Mouse (Mus musculus) adrenal gland, postnatal 14 days (tissue): ENCODE results near the gene Nrarp. TPM values are rescaled to one million over a fixed set of nuclear protein-coding genes. Genes with fewer than 3 reads are reported as not detected.

Source experiments
- DNase-seq: peaks from one replicate; pipeline ENCODE4 v3.0.0; 2021; ENCODE audit warnings: mixed read lengths
- total RNA-seq: library from RNA; stranded (reverse); gene quantifications from 2 replicates; pipeline ENCODE4 v1.2.3, GENCODE M21; 2021

Gene Nrarp
- total RNA-seq, 1 experiment from 2014 or later, result 8.7 TPM

- DNase-seq, result peak; percentile 92
Observed at GRCm38 (mm10) chr2:25196172-25196954, 15.8 kb downstream of the Nrarp start, which contains the start of gene Tor4a. Gene Tor4a, minus strand, starts transcription at chr2:25196886.

GRCm38 (mm10) chr2:25197191-25197590 lies 16.6 kb downstream of the Nrarp start:
- DNase-seq, result peak; percentile 44

- no peak for DNase-seq
Observed at GRCm38 (mm10) chr2:25197946-25198345, 17.4 kb downstream of the Nrarp start.

- no peak for DNase-seq
Observed at GRCm38 (mm10) chr2:25200631-25201030, 20.1 kb downstream of the Nrarp start.

- peak; percentile 39 for DNase-seq
Observed at GRCm38 (mm10) chr2:25203631-25204214, 23.2 kb downstream of the Nrarp start.

- no peak for DNase-seq
Observed at GRCm38 (mm10) chr2:25207593-25207992, 27.0 kb downstream of the Nrarp start.

GRCm38 (mm10) chr2:25210686-25211085 lies 30.1 kb downstream of the Nrarp start:
- no peak for DNase-seq

GRCm38 (mm10) chr2:25211121-25211670 lies 30.6 kb downstream of the Nrarp start, which contains the start of gene Nelfb:
Gene Nelfb, minus strand, starts transcription at chr2:25211489.
- DNase-seq, result peak; percentile 96

- DNase-seq, result no peak
Observed at GRCm38 (mm10) chr2:25213266-25213865, 32.8 kb downstream of the Nrarp start.

- no peak for DNase-seq
Observed at GRCm38 (mm10) chr2:25214444-25214843, 33.9 kb downstream of the Nrarp start, which contains the start of gene Stpg3. Gene Stpg3, minus strand, starts transcription at chr2:25214637.

- no peak for DNase-seq
Observed at GRCm38 (mm10) chr2:25217666-25218065, 37.1 kb downstream of the Nrarp start.

GRCm38 (mm10) chr2:25218445-25218844 lies 37.9 kb downstream of the Nrarp start, which contains the start of gene Fam166a:
Gene Fam166a, plus strand, starts transcription at chr2:25218745.
- no peak for DNase-seq

- DNase-seq, result no peak
Observed at GRCm38 (mm10) chr2:25221331-25221772, 40.8 kb downstream of the Nrarp start.

- DNase-seq, result peak; percentile 95
Observed at GRCm38 (mm10) chr2:25223681-25224491, 43.3 kb downstream of the Nrarp start.

GRCm38 (mm10) chr2:25224492-25224765 lies 43.9 kb downstream of the Nrarp start, which contains the start of gene Tubb4b:
Gene Tubb4b, minus strand, starts transcription at chr2:25224702.
- no peak for DNase-seq

GRCm38 (mm10) chr2:25224766-25225752 lies 44.5 kb downstream of the Nrarp start:
- peak; percentile 98 for DNase-seq

GRCm38 (mm10) chr2:25225811-25226379 lies 45.3 kb downstream of the Nrarp start:
- no peak for DNase-seq

GRCm38 (mm10) chr2:25226864-25227263 lies 46.3 kb downstream of the Nrarp start:
- no peak for DNase-seq

GRCm38 (mm10) chr2:25227406-25227805 lies 46.8 kb downstream of the Nrarp start:
- no peak for DNase-seq

- peak; percentile 92 for DNase-seq
Observed at GRCm38 (mm10) chr2:25228431-25228889, 47.9 kb downstream of the Nrarp start.
